Mouse (Mus musculus): ENCODE data around the gene Mctp2. TPM values are rescaled to one million over a fixed set of nuclear protein-coding genes. Genes with fewer than 3 reads are reported as not detected.
A peak's percentile ranks its signal among the peaks of the same experiment; 100 is the strongest.

Gene Mctp2
- polyA plus RNA-seq, 1 experiment from 2014 or later, result 0.64 TPM

DNA sequence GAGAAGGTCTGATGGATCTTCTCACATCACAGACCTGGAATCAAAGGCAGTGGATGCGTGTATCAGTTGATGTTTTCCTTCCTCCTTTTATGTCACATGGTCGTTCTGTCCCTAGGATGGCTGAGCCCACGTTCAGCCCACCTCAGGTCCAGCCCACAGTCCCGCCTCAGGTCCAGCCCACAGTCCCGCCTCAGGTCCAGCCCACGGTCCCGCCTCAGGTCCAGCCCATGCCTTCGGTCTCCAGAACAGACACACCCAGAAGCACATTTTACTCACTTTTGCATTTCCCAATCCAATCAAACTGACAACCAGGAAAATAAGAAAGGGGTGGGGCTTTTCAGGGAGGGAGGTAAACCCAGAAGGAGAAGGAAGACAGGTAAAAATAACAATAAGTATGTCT lies 5.2 kb upstream of the Mctp2 start:
- Histone ChIP-seq H3K9ac (ENCODE audit: low read depth, low read length) (no peak overlapping the region), H3K36me3 (ENCODE audit: control insufficient read depth, insufficient read depth, low read length) (no peaks in the 10 kb centered on the region), H3K27me3 (ENCODE audit: control insufficient read depth, insufficient read depth, low read length) (no peaks in the 10 kb centered on the region), H3K4me3 (ENCODE audit: low read depth, low read length) (no peak overlapping the region), H3K4me2 (no peak overlapping the region), H3K4me1 (ENCODE audit: control insufficient read depth, insufficient read depth, low read length) (no peaks in the 10 kb centered on the region), H3K9me3 (replicated peaks; ENCODE audit: control insufficient read depth, low read length) (no peaks in the 10 kb centered on the region), H3K27ac (ENCODE audit: low read depth, low read length) (no peak overlapping the region)
- 51% methylated on average over 8 of the region's 8 CpGs for WGBS (ENCODE audit: insufficient replicate concordance)
- ATAC-seq (replicated peaks; ENCODE audit: insufficient number of reproducible peaks, low FRiP score, low TSS enrichment), result no peak

- 55% methylated on average over 5 of the region's 5 CpGs for WGBS (ENCODE audit: insufficient replicate concordance)
- no peak for ATAC-seq (replicated peaks; ENCODE audit: insufficient number of reproducible peaks, low FRiP score, low TSS enrichment)
- no peak overlapping the region for H3K27ac ChIP-seq (ENCODE audit: low read depth, low read length)
- H3K9me3 ChIP-seq (replicated peaks; ENCODE audit: control insufficient read depth, low read length), result no peaks in the 10 kb centered on the region
- H3K4me1 ChIP-seq (ENCODE audit: control insufficient read depth, insufficient read depth, low read length), result no peaks in the 10 kb centered on the region
- H3K36me3 ChIP-seq (ENCODE audit: control insufficient read depth, insufficient read depth, low read length), result no peaks in the 10 kb centered on the region
- no peak overlapping the region for H3K9ac ChIP-seq (ENCODE audit: low read depth, low read length)
- H3K4me3 ChIP-seq (ENCODE audit: low read depth, low read length), result no peak overlapping the region
- no peak overlapping the region for H3K4me2 ChIP-seq
- H3K27me3 ChIP-seq (ENCODE audit: control insufficient read depth, insufficient read depth, low read length), result no peaks in the 10 kb centered on the region; the same call in 1 of the 2 replicates
Observed at GRCm38 (mm10) chr7:72308078-72308477, 1.7 kb upstream of the Mctp2 start.

GRCm38 (mm10) chr7:72306847-72307246 lies 439 bp upstream of the Mctp2 start:
- Histone ChIP-seq H3K4me2 (peak overlapping the region; percentile 73), H3K4me1 (ENCODE audit: control insufficient read depth, insufficient read depth, low read length) (no peaks in the 10 kb centered on the region), H3K27ac (ENCODE audit: low read depth, low read length) (no peak overlapping the region), H3K9me3 (replicated peaks; ENCODE audit: control insufficient read depth, low read length) (no peaks in the 10 kb centered on the region), H3K9ac (ENCODE audit: low read depth, low read length) (peak overlapping the region; percentile 0; the same call in 1 of the 2 replicates), H3K27me3 (ENCODE audit: control insufficient read depth, insufficient read depth, low read length) (no peaks in the 10 kb centered on the region; the same call in 1 of the 2 replicates), H3K4me3 (ENCODE audit: low read depth, low read length) (peak overlapping the region; percentile 39), H3K36me3 (ENCODE audit: control insufficient read depth, insufficient read depth, low read length) (no peaks in the 10 kb centered on the region)
- no peak for ATAC-seq (replicated peaks; ENCODE audit: insufficient number of reproducible peaks, low FRiP score, low TSS enrichment)
- 9% methylated on average over 7 of the region's 7 CpGs for WGBS (ENCODE audit: insufficient replicate concordance)

DNA sequence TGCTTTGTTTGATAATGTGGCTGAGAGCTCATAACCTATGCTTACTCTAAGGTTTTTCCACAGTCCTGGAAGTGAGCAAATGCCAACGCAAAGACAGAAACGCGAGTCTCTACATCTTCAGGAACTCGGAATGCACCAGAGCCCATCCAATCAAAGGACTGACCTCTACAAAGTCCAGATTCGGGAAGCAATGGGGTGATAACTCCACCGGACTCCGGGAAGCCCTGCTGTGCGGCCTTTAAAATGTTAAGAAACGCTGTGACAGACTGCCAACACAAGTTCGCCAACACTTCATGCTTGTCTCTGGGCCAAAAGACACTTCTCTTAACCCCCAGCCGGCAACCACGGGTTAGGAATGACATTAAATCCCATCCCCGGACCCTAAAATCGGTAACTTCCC lies 437 bp downstream of the Mctp2 start:
- 2% methylated on average over 14 of the region's 14 CpGs for WGBS (ENCODE audit: insufficient replicate concordance)
- Histone ChIP-seq H3K4me3 (ENCODE audit: low read depth, low read length) (peak overlapping the region; percentile 39), H3K27me3 (ENCODE audit: control insufficient read depth, insufficient read depth, low read length) (no peaks in the 10 kb centered on the region; the same call in 1 of the 2 replicates), H3K36me3 (ENCODE audit: control insufficient read depth, insufficient read depth, low read length) (no peaks in the 10 kb centered on the region), H3K9ac (ENCODE audit: low read depth, low read length) (peak overlapping the region; percentile 0; the same call in 1 of the 2 replicates), H3K9me3 (replicated peaks; ENCODE audit: control insufficient read depth, low read length) (no peaks in the 10 kb centered on the region), H3K27ac (ENCODE audit: low read depth, low read length) (no peak overlapping the region), H3K4me1 (ENCODE audit: control insufficient read depth, insufficient read depth, low read length) (no peaks in the 10 kb centered on the region), H3K4me2 (peak overlapping the region; percentile 73)
- no peak for ATAC-seq (replicated peaks; ENCODE audit: insufficient number of reproducible peaks, low FRiP score, low TSS enrichment)

DNA sequence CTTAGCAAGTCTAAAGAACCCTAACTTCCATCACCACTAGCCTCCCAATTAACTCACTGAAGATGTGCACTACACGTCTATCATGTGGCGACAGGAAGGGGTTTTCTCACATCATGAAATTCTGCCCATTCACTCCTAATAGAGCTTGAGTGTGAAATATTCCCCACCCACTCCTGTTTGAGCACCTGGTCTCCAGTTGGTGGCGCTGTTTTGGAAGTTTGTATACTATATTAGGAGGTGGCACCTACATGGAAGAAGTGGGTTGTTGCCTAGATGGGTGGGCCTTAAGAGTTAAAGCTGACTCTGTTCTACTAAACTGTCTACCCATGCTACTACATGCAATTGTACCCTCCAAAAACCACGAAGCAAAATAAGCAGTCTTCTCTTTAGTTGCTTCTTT lies 4.7 kb downstream of the Mctp2 start:
- Histone ChIP-seq H3K4me3 (ENCODE audit: low read depth, low read length) (no peak overlapping the region), H3K4me2 (no peak overlapping the region), H3K4me1 (ENCODE audit: control insufficient read depth, insufficient read depth, low read length) (no peaks in the 10 kb centered on the region), H3K9me3 (replicated peaks; ENCODE audit: control insufficient read depth, low read length) (no peaks in the 10 kb centered on the region), H3K27ac (ENCODE audit: low read depth, low read length) (no peak overlapping the region), H3K36me3 (ENCODE audit: control insufficient read depth, insufficient read depth, low read length) (no peaks in the 10 kb centered on the region), H3K27me3 (ENCODE audit: control insufficient read depth, insufficient read depth, low read length) (no peaks in the 10 kb centered on the region; the same call in 1 of the 2 replicates), H3K9ac (ENCODE audit: low read depth, low read length) (no peak overlapping the region)
- no peak for ATAC-seq (replicated peaks; ENCODE audit: insufficient number of reproducible peaks, low FRiP score, low TSS enrichment)
- 61% methylated on average over 4 of the region's 4 CpGs for WGBS (ENCODE audit: insufficient replicate concordance)

DNA sequence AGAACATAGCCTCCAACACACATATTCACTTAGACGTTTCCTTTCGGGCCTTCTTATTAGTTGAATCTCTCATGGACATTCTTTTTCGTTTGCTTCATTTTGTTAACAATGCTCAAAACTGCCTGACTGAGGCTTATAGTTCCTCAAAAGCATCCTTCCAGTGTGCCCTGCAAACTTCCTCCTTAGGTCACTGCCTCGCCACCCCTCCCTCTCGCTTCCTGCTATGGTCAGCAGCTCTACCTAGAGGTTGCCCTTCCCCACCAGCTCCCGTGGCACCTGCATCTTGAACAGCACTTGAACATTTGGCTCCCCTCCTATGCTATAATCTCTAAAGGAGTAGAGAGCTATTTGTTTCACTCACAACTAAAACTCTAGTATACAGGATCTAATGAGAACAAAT lies 6.7 kb downstream of the Mctp2 start:
- no peak for ATAC-seq (replicated peaks; ENCODE audit: insufficient number of reproducible peaks, low FRiP score, low TSS enrichment)
- Histone ChIP-seq H3K27ac (ENCODE audit: low read depth, low read length) (no peak overlapping the region), H3K9ac (ENCODE audit: low read depth, low read length) (no peak overlapping the region), H3K36me3 (ENCODE audit: control insufficient read depth, insufficient read depth, low read length) (no peaks in the 10 kb centered on the region), H3K4me1 (ENCODE audit: control insufficient read depth, insufficient read depth, low read length) (no peaks in the 10 kb centered on the region), H3K4me3 (ENCODE audit: low read depth, low read length) (no peak overlapping the region), H3K4me2 (no peak overlapping the region), H3K9me3 (replicated peaks; ENCODE audit: control insufficient read depth, low read length) (no peaks in the 10 kb centered on the region), H3K27me3 (ENCODE audit: control insufficient read depth, insufficient read depth, low read length) (no peaks in the 10 kb centered on the region)
- WGBS (ENCODE audit: insufficient replicate concordance), result 75% methylated on average over 6 of the region's 6 CpGs

DNA sequence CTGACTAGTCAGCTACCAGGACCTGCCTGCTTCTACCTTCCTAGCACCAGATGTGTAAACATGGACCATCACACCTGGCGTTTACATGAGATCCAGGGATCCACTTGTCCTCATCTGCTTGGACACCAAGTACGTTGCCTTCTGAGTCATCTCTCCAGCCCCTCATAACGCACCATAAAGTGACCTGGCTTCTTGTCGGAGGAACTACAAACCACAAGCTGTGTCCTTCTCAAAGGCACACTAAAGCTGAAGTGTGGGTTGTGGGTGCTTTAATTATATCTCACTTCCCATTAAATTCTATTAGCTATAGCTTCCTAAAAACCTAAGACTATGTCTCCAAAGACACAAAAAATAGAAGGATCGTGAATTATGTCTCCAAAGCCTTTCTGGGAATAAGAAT lies 9.4 kb downstream of the Mctp2 start:
- no peak overlapping the region for H3K9ac ChIP-seq (ENCODE audit: low read depth, low read length)
- 85% methylated on average over 5 of the region's 5 CpGs for WGBS (ENCODE audit: insufficient replicate concordance)
- ATAC-seq (replicated peaks; ENCODE audit: insufficient number of reproducible peaks, low FRiP score, low TSS enrichment), result no peak
- no peaks in the 10 kb centered on the region for H3K27me3 ChIP-seq (ENCODE audit: control insufficient read depth, insufficient read depth, low read length)
- H3K36me3 ChIP-seq (ENCODE audit: control insufficient read depth, insufficient read depth, low read length), result no peaks in the 10 kb centered on the region
- H3K27ac ChIP-seq (ENCODE audit: low read depth, low read length), result no peak overlapping the region
- H3K4me2 ChIP-seq, result no peak overlapping the region
- H3K9me3 ChIP-seq (replicated peaks; ENCODE audit: control insufficient read depth, low read length), result no peaks in the 10 kb centered on the region
- H3K4me3 ChIP-seq (ENCODE audit: low read depth, low read length), result no peak overlapping the region
- no peaks in the 10 kb centered on the region for H3K4me1 ChIP-seq (ENCODE audit: control insufficient read depth, insufficient read depth, low read length)

DNA sequence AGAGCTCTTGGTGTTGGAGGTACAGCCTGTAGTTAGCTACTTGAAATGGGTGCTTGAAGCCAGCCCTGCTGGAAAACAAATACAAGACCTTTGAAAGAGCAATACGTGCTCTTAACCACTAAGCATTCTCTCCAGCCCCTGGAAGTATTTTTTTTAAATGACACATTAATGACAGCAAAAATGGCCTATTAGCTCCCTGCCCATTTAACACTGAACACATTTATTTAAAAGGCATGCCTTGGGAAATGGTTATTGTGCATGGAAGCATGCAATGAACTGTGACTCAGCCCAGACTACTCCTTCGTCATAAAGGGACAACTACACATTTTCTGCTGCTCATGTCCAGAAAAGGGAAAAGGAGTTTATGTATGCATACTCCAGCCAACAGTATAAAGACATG lies 10.2 kb downstream of the Mctp2 start:
- ATAC-seq (replicated peaks; ENCODE audit: insufficient number of reproducible peaks, low FRiP score, low TSS enrichment), result no peak
- H3K9ac ChIP-seq (ENCODE audit: low read depth, low read length), result no peak overlapping the region
- no peak overlapping the region for H3K4me2 ChIP-seq
- H3K27me3 ChIP-seq (ENCODE audit: control insufficient read depth, insufficient read depth, low read length), result no peaks in the 10 kb centered on the region
- no peaks in the 10 kb centered on the region for H3K9me3 ChIP-seq (replicated peaks; ENCODE audit: control insufficient read depth, low read length)
- no peak overlapping the region for H3K4me3 ChIP-seq (ENCODE audit: low read depth, low read length)
- WGBS (ENCODE audit: insufficient replicate concordance), result 74% methylated on average over 2 of the region's 2 CpGs
- H3K4me1 ChIP-seq (ENCODE audit: control insufficient read depth, insufficient read depth, low read length), result no peaks in the 10 kb centered on the region
- H3K27ac ChIP-seq (ENCODE audit: low read depth, low read length), result no peak overlapping the region
- H3K36me3 ChIP-seq (ENCODE audit: control insufficient read depth, insufficient read depth, low read length), result no peaks in the 10 kb centered on the region

- H3K4me2 ChIP-seq, result no peak overlapping the region
- no peak for ATAC-seq (replicated peaks; ENCODE audit: insufficient number of reproducible peaks, low FRiP score, low TSS enrichment)
- no peaks in the 10 kb centered on the region for H3K9me3 ChIP-seq (replicated peaks; ENCODE audit: control insufficient read depth, low read length)
- H3K4me1 ChIP-seq (ENCODE audit: control insufficient read depth, insufficient read depth, low read length), result no peaks in the 10 kb centered on the region
- no peak overlapping the region for H3K9ac ChIP-seq (ENCODE audit: low read depth, low read length)
- H3K36me3 ChIP-seq (ENCODE audit: control insufficient read depth, insufficient read depth, low read length), result no peaks in the 10 kb centered on the region
- H3K4me3 ChIP-seq (ENCODE audit: low read depth, low read length), result no peak overlapping the region
- no peaks in the 10 kb centered on the region for H3K27me3 ChIP-seq (ENCODE audit: control insufficient read depth, insufficient read depth, low read length)
- 56% methylated on average over 2 of the region's 2 CpGs for WGBS (ENCODE audit: insufficient replicate concordance)
- no peak overlapping the region for H3K27ac ChIP-seq (ENCODE audit: low read depth, low read length)
Observed at GRCm38 (mm10) chr7:72294886-72295285, 11.5 kb downstream of the Mctp2 start.
